Mouse (Mus musculus) cortical plate, adult 2 months (tissue): ENCODE results near the gene Txnrd3. TPM values are rescaled to one million over a fixed set of nuclear protein-coding genes. Genes with fewer than 3 reads are reported as not detected.

ENCODE experiments used
- H3K27ac ChIP-seq: fragments of 200-500 bp; 2 replicates; pipeline ENCODE4 v1.5.1; 2012; ENCODE audit warnings: low read length, control low read depth, inconsistent platforms; ENCODE audit not compliant: insufficient read depth
- H3K4me1 ChIP-seq: fragments of 200-500 bp; 2 replicates; pipeline ENCODE4 v1.6.1; 2011; ENCODE audit warnings: low read length; ENCODE audit not compliant: control insufficient read depth, insufficient read depth
- H3K4me3 ChIP-seq: fragments of 200-500 bp; 2 replicates; pipeline ENCODE4 v1.5.1; 2011; ENCODE audit warnings: mild to moderate bottlenecking, low read length, control low read depth; ENCODE audit not compliant: insufficient read depth
- CTCF ChIP-seq: fragments of 200-500 bp; IDR thresholded peaks from 2 replicates; pipeline ENCODE4 v1.5.1; 2011; ENCODE audit warnings: mild to moderate bottlenecking, control low read depth, low read length; ENCODE audit not compliant: insufficient read depth; ENCODE audit errors: extremely low read depth
- POLR2A ChIP-seq: fragments of 200-500 bp; IDR thresholded peaks from 2 replicates; pipeline ENCODE4 v1.6.1; 2011; ENCODE audit warnings: mild to moderate bottlenecking, low read length, control low read depth; ENCODE audit not compliant: insufficient read depth; ENCODE audit errors: extremely low read depth
- polyA plus RNA-seq: library from polyadenylated mRNA; depleted of rRNA; stranded (reverse); fragments of >200 nt; gene quantifications from 2 replicates; pipeline ENCODE4 v1.2.3, GENCODE M21; 2012; rRNA removed

The Txnrd3 gene
- 3.2 and 3.6 TPM in 2 replicates for polyA plus RNA-seq

GRCm38 (mm10) chr6:89643798-89644270 is at the start of gene Txnrd3:
Gene Txnrd3, plus strand, starts transcription at chr6:89643988.
- no peak within 1 kb of the TSS for H3K27ac ChIP-seq
- peak within 1 kb of the TSS; percentile 47 for H3K4me3 ChIP-seq
- no peak for TF ChIP-seq POLR2A
- TF ChIP-seq CTCF: no peak
- no peaks in the 10 kb centered on the region for H3K4me1 ChIP-seq

GRCm38 (mm10) chr6:89595018-89595776 is 48.6 kb upstream of the Txnrd3 start, which contains the start of gene Chchd6:
Gene Chchd6, minus strand, starts transcription at chr6:89595652.
- no peaks in the 10 kb centered on the region for H3K4me1 ChIP-seq
- 0 out of 2 replicates have a peak within 1 kb of the TSS, but pooled peaks have one; percentile 5 for H3K27ac ChIP-seq
- H3K4me3 ChIP-seq: peak within 1 kb of the TSS; percentile 77
- TF ChIP-seq POLR2A (peak; percentile 74), CTCF (no peak)

GRCm38 (mm10) chr6:89595777-89596146 is 48.0 kb upstream of the Txnrd3 start:
- peak overlapping the region; percentile 77; the same call in 1 of the 2 replicates for H3K4me3 ChIP-seq
- H3K4me1 ChIP-seq: no peaks in the 10 kb centered on the region
- no peak for TF ChIP-seq POLR2A
- TF ChIP-seq CTCF: no peak
- H3K27ac ChIP-seq: no peak overlapping the region

GRCm38 (mm10) chr6:89596510-89596909 is 47.3 kb upstream of the Txnrd3 start:
- H3K27ac ChIP-seq: no peak overlapping the region
- no peak for TF ChIP-seq POLR2A
- TF ChIP-seq CTCF: no peak
- H3K4me3 ChIP-seq: no peak overlapping the region
- H3K4me1 ChIP-seq: no peaks in the 10 kb centered on the region

GRCm38 (mm10) chr6:89606096-89606495 is 37.7 kb upstream of the Txnrd3 start:
- TF ChIP-seq CTCF (no peak), POLR2A (no peak)
- Histone ChIP-seq H3K27ac (no peak overlapping the region), H3K4me1 (no peaks in the 10 kb centered on the region), H3K4me3 (no peak overlapping the region)

GRCm38 (mm10) chr6:89607999-89608398 is 35.8 kb upstream of the Txnrd3 start:
- no peaks in the 10 kb centered on the region for H3K4me1 ChIP-seq
- no peak overlapping the region for H3K4me3 ChIP-seq
- no peak overlapping the region for H3K27ac ChIP-seq
- TF ChIP-seq POLR2A (no peak), CTCF (0 out of 2 replicates have a peak, but pooled peaks have one; percentile 2)

- H3K27ac ChIP-seq: no peak overlapping the region
These were observed 30.3 kb upstream of the Txnrd3 start for GRCm38 (mm10) chr6:89613336-89614106.

GRCm38 (mm10) chr6:89614107-89614471 is 29.7 kb upstream of the Txnrd3 start:
- no peak for TF ChIP-seq POLR2A
- TF ChIP-seq CTCF: no peak
- H3K4me3 ChIP-seq: no peak overlapping the region
- H3K27ac ChIP-seq: no peak overlapping the region
- H3K4me1 ChIP-seq: no peaks in the 10 kb centered on the region

More at GRCm38 (mm10) chr6:89613336-89614106, 30.3 kb upstream of the Txnrd3 start:
- no peak for TF ChIP-seq POLR2A
- Histone ChIP-seq H3K4me3 (no peak overlapping the region), H3K4me1 (no peaks in the 10 kb centered on the region)

GRCm38 (mm10) chr6:89614596-89615372 is 29.0 kb upstream of the Txnrd3 start:
- TF ChIP-seq POLR2A: no peak
- TF ChIP-seq CTCF: no peak
- Histone ChIP-seq H3K27ac (no peak overlapping the region), H3K4me1 (no peaks in the 10 kb centered on the region), H3K4me3 (no peak overlapping the region)
